Mouse (Mus musculus) MEL (cell line): ENCODE measurements around the gene Itgb6.

Experiments
- MYC ChIP-seq: IDR thresholded peaks from 2 replicates; pipeline ENCODE4 v1.6.1; 2011; ENCODE audit warnings: low read depth, mild to moderate bottlenecking, low read length, improper control_type of control experiment, moderate library complexity
- POLR2A ChIP-seq, 2 experiments: IDR thresholded peaks; 2 replicates each; pipeline ENCODE4 v1.6.1; 2011 to 2012; ENCODE audit warnings: low read length in 2 of 2, mild to moderate bottlenecking in 2 of 2, control low read depth in 1 of 2, improper control_type of control experiment in 1 of 2, low read depth in 1 of 2, moderate library complexity in 1 of 2; ENCODE audit not compliant: control insufficient read depth in 1 of 2, insufficient read depth in 1 of 2, poor library complexity in 1 of 2
- POLR2AphosphoS2 ChIP-seq: IDR thresholded peaks from 2 replicates; pipeline ENCODE4 v1.6.1; 2011; ENCODE audit warnings: low read length, improper control_type of control experiment

DNA sequence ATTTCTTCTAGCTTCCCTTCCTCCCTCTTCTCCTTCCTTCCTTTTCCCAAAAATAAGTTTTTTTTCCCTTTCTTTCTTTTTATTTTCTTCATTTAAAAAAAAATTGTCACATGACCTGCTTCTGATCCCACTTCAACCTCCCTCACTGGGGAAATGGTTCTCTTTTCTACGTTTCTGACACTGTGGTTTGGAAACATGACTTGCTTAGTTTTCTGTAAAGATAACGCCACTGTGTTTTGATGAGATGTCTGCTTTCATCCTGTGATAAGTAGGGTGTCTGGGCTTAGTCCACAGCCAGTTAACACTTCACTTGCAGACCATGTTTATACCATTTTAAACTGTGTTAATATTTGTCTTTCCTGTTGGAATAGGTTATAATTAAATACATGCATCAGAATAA, 96.7 kb downstream of the Itgb6 start:
- no peak for TF ChIP-seq POLR2AphosphoS2
- no peak for TF ChIP-seq POLR2A (IDR thresholded peaks at IDR 0.05; ENCODE audit: control insufficient read depth in 1 of 2, insufficient read depth in 1 of 2, low read depth in 1 of 2, low read length in 2 of 2, poor library complexity in 1 of 2)
- no peak for TF ChIP-seq MYC
